Mouse (Mus musculus) lung, postnatal 0 days (tissue): ENCODE results near the gene Rimbp2.

Source experiments
- CTCF ChIP-seq: IDR thresholded peaks from 2 replicates; pipeline ENCODE4 v1.5.1; 2016; ENCODE audit warnings: antibody characterized with exemption, mild to moderate bottlenecking
- EP300 ChIP-seq: IDR thresholded peaks from 2 replicates; pipeline ENCODE4 v1.6.1; 2016; ENCODE audit warnings: antibody characterized with exemption, mild to moderate bottlenecking, control low read depth

- TF ChIP-seq CTCF: no peak
- TF ChIP-seq EP300: no peak
Measured at GRCm38 (mm10) chr5:128935359-128935899, 17.9 kb downstream of the Rimbp2 start.
